Mouse (Mus musculus) ES-Bruce4 (cell line): ENCODE measurements at regions not wholly inside any gene's neighbourhood (a gene's known extent, or its start where the extent isn't known, plus 50 kb on each side); places are given as distances from the start of the nearest gene placed in this dataset.

Experiments
- H3K27ac ChIP-seq: 2 replicates; pipeline ENCODE4 v1.5.1; 2012; ENCODE audit warnings: low read length, inconsistent platforms; ENCODE audit not compliant: insufficient read depth
- H3K27me3 ChIP-seq: 2 replicates; pipeline ENCODE4 v1.6.1; 2012; ENCODE audit warnings: mild to moderate bottlenecking, low read length, inconsistent platforms; ENCODE audit not compliant: control insufficient read depth, poor library complexity, insufficient read depth, severe bottlenecking
- H3K36me3 ChIP-seq: 2 replicates; pipeline ENCODE4 v1.6.1; 2012; ENCODE audit warnings: inconsistent platforms, mild to moderate bottlenecking, low read length, moderate library complexity; ENCODE audit not compliant: control insufficient read depth, poor library complexity, insufficient read depth, severe bottlenecking
- H3K4me1 ChIP-seq: one replicate; pipeline ENCODE4 v1.8.1; 2011; ENCODE audit warnings: low read length; ENCODE audit not compliant: control insufficient read depth, insufficient read depth
- H3K4me3 ChIP-seq: 2 replicates; pipeline ENCODE4 v1.5.1; 2011; ENCODE audit warnings: low read depth, mild to moderate bottlenecking, low read length
- H3K9ac ChIP-seq: 2 replicates; pipeline ENCODE4 v1.6.1; 2012; ENCODE audit warnings: low read depth, mild to moderate bottlenecking, inconsistent platforms; ENCODE audit not compliant: poor library complexity, severe bottlenecking
- H3K9me3 ChIP-seq: replicated peaks from 2 replicates; pipeline ENCODE4 v1.6.1; 2012; ENCODE audit warnings: mild to moderate bottlenecking, low read length, inconsistent platforms; ENCODE audit not compliant: control insufficient read depth, poor library complexity, insufficient read depth, severe bottlenecking
- CTCF ChIP-seq: IDR thresholded peaks from one replicate; pipeline ENCODE4 v1.8.1; 2011; ENCODE audit warnings: low read depth, low read length
- EP300 ChIP-seq: IDR thresholded peaks from 2 replicates; pipeline ENCODE4 v1.6.1; 2011; ENCODE audit warnings: low read depth, low read length; ENCODE audit not compliant: insufficient read depth
- POLR2A ChIP-seq: IDR thresholded peaks from one replicate; pipeline ENCODE4 v1.8.1; 2011; ENCODE audit warnings: low read length; ENCODE audit not compliant: insufficient read depth

DNA sequence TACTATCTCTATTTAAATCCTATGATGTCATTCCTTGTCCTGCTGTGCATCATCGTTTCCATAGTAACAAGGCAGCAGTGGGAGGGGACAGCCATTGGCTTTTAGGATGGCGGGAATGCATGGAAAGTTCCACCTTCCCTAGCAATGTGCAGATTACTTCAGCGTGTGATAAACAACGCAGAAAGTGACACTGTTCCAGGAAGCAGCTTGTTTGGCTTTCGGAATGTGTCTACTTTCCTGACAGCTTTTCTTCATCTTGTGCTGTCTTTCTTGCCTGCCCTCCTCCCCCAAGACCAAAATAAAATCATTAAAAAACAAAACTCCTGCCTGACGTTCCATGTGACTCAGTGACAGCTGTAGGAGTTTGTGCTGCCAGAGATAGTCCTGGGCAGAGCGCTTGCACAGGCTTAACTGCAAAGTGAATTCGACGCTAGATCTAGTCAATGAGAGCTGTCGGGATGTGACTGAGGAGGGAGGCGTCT lies 149.6 kb downstream of the Enc1 start:
- no peaks in the 10 kb centered on the region for H3K27me3 ChIP-seq
- H3K4me3 ChIP-seq, result no peak overlapping the region
- no peaks in the 10 kb centered on the region for H3K9me3 ChIP-seq
- H3K36me3 ChIP-seq, result no peaks in the 10 kb centered on the region
- H3K4me1 ChIP-seq, result no peaks in the 10 kb centered on the region
- no peak overlapping the region for H3K27ac ChIP-seq
- TF ChIP-seq EP300, result no peak
- no peak for TF ChIP-seq CTCF
- TF ChIP-seq POLR2A, result no peak
- no peak overlapping the region for H3K9ac ChIP-seq

GRCm38 (mm10) chr13:97388851-97389479 lies 148.1 kb downstream of the Enc1 start:
- Histone ChIP-seq H3K4me3 (no peak overlapping the region), H3K36me3 (no peaks in the 10 kb centered on the region), H3K9me3 (no peaks in the 10 kb centered on the region), H3K27me3 (no peaks in the 10 kb centered on the region), H3K9ac (no peak overlapping the region), H3K27ac (no peak overlapping the region), H3K4me1 (no peaks in the 10 kb centered on the region)
- no peak for TF ChIP-seq POLR2A
- no peak for TF ChIP-seq CTCF
- TF ChIP-seq EP300, result no peak

DNA sequence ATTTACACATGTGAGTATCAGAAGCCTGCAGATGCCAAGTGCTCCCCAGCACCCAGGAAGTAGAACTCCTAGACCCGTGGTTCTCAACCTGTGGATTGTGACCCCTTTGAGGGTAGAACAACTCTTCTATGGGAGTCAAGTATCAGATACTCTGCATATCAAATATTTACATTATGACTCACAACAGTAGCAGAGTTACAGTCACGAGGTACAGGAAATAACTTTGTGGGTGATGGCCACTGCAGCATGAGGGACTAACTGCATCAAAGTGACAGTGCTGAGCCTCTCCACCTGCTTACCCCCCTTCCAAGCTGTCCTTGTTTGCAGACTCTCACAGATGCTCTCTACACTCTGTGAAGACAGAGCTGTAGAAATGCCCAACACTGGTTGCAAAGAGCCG lies 145.6 kb downstream of the Enc1 start:
- no peaks in the 10 kb centered on the region for H3K4me1 ChIP-seq
- H3K36me3 ChIP-seq, result no peaks in the 10 kb centered on the region
- 0 out of 2 replicates have a peak, but pooled peaks cover 1% of the 10 kb centered on the region for H3K27me3 ChIP-seq
- H3K9me3 ChIP-seq, result no peaks in the 10 kb centered on the region
- H3K27ac ChIP-seq, result no peak overlapping the region
- TF ChIP-seq EP300 (no peak), POLR2A (no peak), CTCF (no peak)
- H3K9ac ChIP-seq, result no peak overlapping the region
- H3K4me3 ChIP-seq, result no peak overlapping the region

- H3K9ac ChIP-seq, result no peak overlapping the region
- no peak overlapping the region for H3K4me3 ChIP-seq
- no peak for TF ChIP-seq POLR2A
- no peak for TF ChIP-seq CTCF
- TF ChIP-seq EP300, result no peak
- H3K27ac ChIP-seq, result no peak overlapping the region
- H3K9me3 ChIP-seq, result no peaks in the 10 kb centered on the region
- H3K4me1 ChIP-seq, result no peaks in the 10 kb centered on the region
- 0 out of 2 replicates have a peak, but pooled peaks cover 1% of the 10 kb centered on the region for H3K27me3 ChIP-seq
- no peaks in the 10 kb centered on the region for H3K36me3 ChIP-seq
Measured at GRCm38 (mm10) chr13:97385531-97385930, 144.6 kb downstream of the Enc1 start.

DNA sequence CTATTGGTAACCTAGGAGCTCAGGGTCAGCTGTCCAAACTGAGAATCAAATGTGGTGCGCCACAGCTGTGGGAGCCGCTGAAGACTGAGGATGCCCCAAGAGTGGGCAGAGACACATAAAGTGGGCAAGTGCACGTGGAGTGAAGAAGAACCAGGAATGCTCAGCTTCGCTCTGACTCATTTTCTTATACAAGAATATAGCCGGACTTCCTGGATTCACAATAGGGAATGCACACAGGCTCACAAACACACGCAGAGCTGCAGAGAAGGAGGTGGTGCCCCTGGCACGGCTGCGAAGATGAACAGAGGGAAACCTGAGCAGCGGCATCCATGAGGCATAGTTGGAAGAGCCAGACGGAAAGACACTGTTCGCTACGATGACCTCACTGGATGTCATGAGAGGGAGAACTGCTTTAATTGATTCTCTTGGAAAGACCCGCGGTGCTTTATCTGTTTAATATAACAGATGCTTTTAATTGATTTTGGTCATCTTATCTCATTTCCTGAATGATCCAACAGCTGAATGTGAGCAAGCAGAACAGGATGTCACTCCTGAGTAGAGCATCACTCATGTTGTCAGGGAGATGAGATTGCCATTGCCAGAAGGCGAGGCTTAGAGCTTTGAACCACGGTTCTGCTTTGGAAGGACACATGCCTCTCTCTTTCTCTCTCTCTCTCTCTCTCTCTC lies 143.3 kb downstream of the Enc1 start:
- H3K27ac ChIP-seq, result no peak overlapping the region
- H3K4me3 ChIP-seq, result no peak overlapping the region
- H3K27me3 ChIP-seq, result 0 out of 2 replicates have a peak, but pooled peaks cover 1% of the 10 kb centered on the region
- H3K36me3 ChIP-seq, result no peaks in the 10 kb centered on the region
- H3K9me3 ChIP-seq, result no peaks in the 10 kb centered on the region
- TF ChIP-seq EP300 (no peak), POLR2A (no peak), CTCF (no peak)
- no peaks in the 10 kb centered on the region for H3K4me1 ChIP-seq
- H3K9ac ChIP-seq, result no peak overlapping the region

- Histone ChIP-seq H3K27ac (no peak overlapping the region), H3K9ac (no peak overlapping the region), H3K4me3 (no peak overlapping the region), H3K4me1 (no peaks in the 10 kb centered on the region), H3K9me3 (no peaks in the 10 kb centered on the region), H3K27me3 (0 out of 2 replicates have a peak, but pooled peaks cover 1% of the 10 kb centered on the region), H3K36me3 (no peaks in the 10 kb centered on the region)
- no peak for TF ChIP-seq EP300
- no peak for TF ChIP-seq POLR2A
- TF ChIP-seq CTCF, result no peak
Measured at GRCm38 (mm10) chr13:97383351-97383750, 142.4 kb downstream of the Enc1 start.
